ENCODE assay signal across 17 mouse cellular contexts in the genomic region with DNA sequence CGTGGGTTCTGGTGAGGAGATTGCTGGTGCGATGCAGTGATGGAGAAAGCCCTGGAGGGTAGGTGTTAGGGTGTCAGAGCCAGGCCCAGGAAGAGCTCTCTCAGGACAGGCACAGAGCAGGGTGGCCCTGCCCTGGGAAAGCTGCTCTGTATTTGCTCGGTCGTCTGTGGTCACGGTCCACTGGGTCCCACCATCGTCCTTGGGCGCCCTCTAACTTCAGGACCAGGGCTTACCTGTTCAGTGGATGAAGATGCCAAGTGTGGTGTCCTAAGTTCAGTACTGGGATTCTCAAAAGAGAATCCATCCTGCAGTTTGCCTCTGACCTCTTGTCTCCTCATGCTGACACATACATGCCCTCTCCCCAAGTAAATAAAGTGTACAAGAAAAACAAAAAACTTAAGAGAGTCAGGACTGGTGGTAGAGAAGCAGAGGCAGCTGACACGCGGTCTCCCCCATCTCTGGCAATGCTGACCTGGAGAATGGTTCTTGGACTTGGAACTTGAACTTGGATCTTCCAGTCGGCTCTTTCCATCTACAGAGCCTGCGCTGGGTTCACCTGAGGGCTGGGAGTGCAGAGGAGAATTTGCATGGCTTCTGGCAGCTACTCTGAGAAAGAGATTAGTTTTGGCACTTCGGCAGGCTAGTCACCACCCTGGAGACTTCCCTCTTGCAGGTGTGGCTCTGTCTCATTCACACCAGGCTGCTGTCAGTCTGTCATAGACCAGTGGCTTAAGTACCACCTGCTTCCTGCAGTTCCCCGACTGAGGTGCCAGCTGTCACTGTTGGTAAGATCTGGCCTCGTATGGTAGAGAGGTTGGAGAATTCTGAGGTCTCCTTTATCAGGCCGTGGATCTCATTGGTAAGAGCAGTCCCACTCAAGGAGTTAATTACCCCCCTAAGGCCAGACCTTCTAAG. TPM values are rescaled to one million over a fixed set of nuclear protein-coding genes. Genes with fewer than 3 reads are reported as not detected.
DNase-seq lines count a peak whose midpoint lies in the region; ATAC-seq and TF ChIP-seq lines count a peak whose summit lies in the region.
"Had no signal": no experiment of that assay in that cellular context is flagged by ENCODE, and none has a peak within 500 bp of the region (broad histone marks: within the 10 kb centered on the region; RNA-seq: fewer than 3 reads in every experiment).

No protein-coding gene starts in this region.

- intact Hi-C loops in heart, adult 2 months (cut with DNase I): no loop called here

- TF ChIP-seq CTCF in CH12.LX (conservative IDR thresholded peaks at IDR 0.05 in 1 of 2, IDR thresholded peaks at IDR 0.05 in 1 of 2; ENCODE audit: low read depth in 2 of 2, low read length in 2 of 2): peak in 1 of 2 experiments; percentile 53; a peak in 2 of 4 replicates
- no peak for TF ChIP-seq CTCF in heart, adult 2 months (IDR thresholded peaks at IDR 0.05)

- H3K4me1 ChIP-seq in kidney, embryonic 15.5 days: peaks cover 21% of the 10 kb centered on the region
- H3K4me1 ChIP-seq in CH12.LX (ENCODE audit: control insufficient read depth in 1 of 2, insufficient read depth in 2 of 2): peaks cover 0 to 42% of the 10 kb centered on the region in 2 experiments; a peak in 2 of 4 replicates
- no peaks in the 10 kb centered on the region; the same call in 1 of the 2 replicates for H3K4me1 ChIP-seq in heart, adult 2 months (ENCODE audit: control insufficient read depth, insufficient read depth, low read length)
- H3K4me1 ChIP-seq: stomach, embryonic 15.5 days had no signal

- in situ Hi-C loops in CH12.LX (cut with MboI; ENCODE audit: low pct_ligation_motif_present, low pct_unique_long_range_greater_than_20kb, low sequenced_read_pairs): no loop called here

- no peak overlapping the region for H3K27ac ChIP-seq in kidney, embryonic 15.5 days
- no peak overlapping the region for H3K27ac ChIP-seq in CH12.LX (ENCODE audit: insufficient read depth, low read depth)
- H3K27ac ChIP-seq in heart, adult 2 months: no peak overlapping the region
- H3K27ac ChIP-seq: limb, embryonic 12.5 days; stomach, embryonic 15.5 days had no signal

- no peak for ATAC-seq in kidney, embryonic 15.5 days (replicated peaks; ENCODE audit: low FRiP score)
- ATAC-seq: CD4-positive, CD25-positive, alpha-beta regulatory T cell, adult 4 months; intestine, embryonic 16.5 days had no signal

- H3K9ac ChIP-seq in kidney, embryonic 15.5 days: no peak overlapping the region
- no peak overlapping the region for H3K9ac ChIP-seq in CH12.LX (ENCODE audit: insufficient read depth, low read depth)
- H3K9ac ChIP-seq in heart, adult 2 months (ENCODE audit: low read depth, low read length): no peak overlapping the region
- H3K9ac ChIP-seq: heart, embryonic 12.5 days; limb, embryonic 12.5 days; lung, embryonic 14.5 days; stomach, embryonic 15.5 days had no signal

- H3K27me3 ChIP-seq in kidney, embryonic 15.5 days: no peaks in the 10 kb centered on the region
- no peaks in the 10 kb centered on the region for H3K27me3 ChIP-seq in CH12.LX (replicated peaks)
- H3K27me3 ChIP-seq in splenic B cell, adult 2 months (ENCODE audit: control insufficient read depth, insufficient read depth, low read length, poor library complexity, severe bottlenecking): no peaks in the 10 kb centered on the region
- H3K27me3 ChIP-seq in heart, adult 2 months (ENCODE audit: control insufficient read depth, insufficient read depth, low read length): no peaks in the 10 kb centered on the region
- H3K27me3 ChIP-seq: heart, embryonic 12.5 days; stomach, embryonic 15.5 days had no signal

- WGBS in kidney, embryonic 15.5 days: 81% methylated on average over 15 of the region's 15 CpGs
- WGBS in heart, adult 2 months: 83% methylated on average over 15 of the region's 15 CpGs

- H3K36me3 ChIP-seq in kidney, embryonic 15.5 days: peaks cover 12% of the 10 kb centered on the region; the same call in 1 of the 2 replicates
- peaks cover 25 to 91% of the 10 kb centered on the region in 2 experiments for H3K36me3 ChIP-seq in CH12.LX (replicated peaks in 1 of 2; ENCODE audit: control insufficient read depth in 1 of 2, insufficient read depth in 1 of 2, low read length in 1 of 2)
- H3K36me3 ChIP-seq in splenic B cell, adult 2 months (ENCODE audit: control insufficient read depth, insufficient read depth, low read length, poor library complexity, severe bottlenecking): peaks cover 6% of the 10 kb centered on the region
- peaks cover 3% of the 10 kb centered on the region; the same call in 1 of the 2 replicates for H3K36me3 ChIP-seq in heart, adult 2 months (ENCODE audit: control insufficient read depth, insufficient read depth, low read length)
- H3K36me3 ChIP-seq: stomach, embryonic 15.5 days had no signal

- TF ChIP-seq RAD21 in CH12.LX (IDR thresholded peaks at IDR 0.05; ENCODE audit: low read depth, low read length): peak; percentile 37

- no peak overlapping the region for H3K4me3 ChIP-seq in kidney, embryonic 15.5 days (replicated peaks)
- no peak overlapping the region for H3K4me3 ChIP-seq in CH12.LX (replicated peaks in 1 of 3; ENCODE audit: low read depth in 2 of 3, low read length in 2 of 3, poor library complexity in 1 of 3)
- no peak overlapping the region for H3K4me3 ChIP-seq in heart, adult 2 months
- H3K4me3 ChIP-seq: erythroblast, embryonic 14.5 days; heart, embryonic 12.5 days; limb, embryonic 12.5 days; stomach, embryonic 15.5 days had no signal

- no peak for TF ChIP-seq EP300 in CH12.LX (IDR thresholded peaks at IDR 0.05; ENCODE audit: low read length)
- no peak for TF ChIP-seq EP300 in heart, adult 2 months (IDR thresholded peaks at IDR 0.05; ENCODE audit: insufficient read depth, low read depth, low read length)

- peak; percentile 64 for DNase-seq in kidney, adult 18-20 months
- peak; percentile 56 for DNase-seq in CH12.LX (ENCODE audit: extremely low read depth)
- peak; percentile 62 for DNase-seq in kidney, postnatal 14 days
- DNase-seq in splenic B cell, adult 2 months (ENCODE audit: low read depth, low spot score): peak; percentile 68
- no peak for DNase-seq in layer of hippocampus, adult 11-12 months (ENCODE audit: low spot score)
- DNase-seq in heart, adult 2 months: no peak
- DNase-seq: cerebellum, adult 11 months; gastrocnemius, postnatal 14 days; heart, postnatal 4 days; lung, embryonic 14.5 days had no signal

- H3K4me2 ChIP-seq in kidney, embryonic 15.5 days: no peak overlapping the region
- no peak overlapping the region for H3K4me2 ChIP-seq in CH12.LX (ENCODE audit: insufficient read depth, low read depth, poor library complexity, severe bottlenecking)
- H3K4me2 ChIP-seq: heart, embryonic 12.5 days; limb, embryonic 12.5 days; lung, embryonic 14.5 days; stomach, embryonic 15.5 days had no signal

- TF ChIP-seq POLR2A in CH12.LX (IDR thresholded peaks at IDR 0.05; ENCODE audit: low read depth, low read length): no peak
- TF ChIP-seq POLR2A in heart, adult 2 months (IDR thresholded peaks at IDR 0.05; ENCODE audit: insufficient read depth, low read depth, low read length): no peak

- no peaks in the 10 kb centered on the region for H3K79me2 ChIP-seq in CH12.LX (replicated peaks; ENCODE audit: control insufficient read depth, extremely low read depth, insufficient read depth, poor library complexity, severe bottlenecking)
- no peaks in the 10 kb centered on the region for H3K79me2 ChIP-seq in heart, adult 2 months (replicated peaks; ENCODE audit: control insufficient read depth, insufficient read depth, low read length)

- H3K9me3 ChIP-seq in kidney, embryonic 15.5 days (replicated peaks): no peaks in the 10 kb centered on the region
- H3K9me3 ChIP-seq in CH12.LX (replicated peaks; ENCODE audit: low read length): peaks cover 2% of the 10 kb centered on the region
- H3K9me3 ChIP-seq: limb, embryonic 12.5 days; stomach, embryonic 15.5 days had no signal

- dilution Hi-C loops in CH12.LX (cut with MboI; ENCODE audit: extremely low pct_ligation_motif_present, extremely low pct_unique_long_range_greater_than_20kb, low sequenced_read_pairs): no loop called here

TF ChIP-seq in CH12.LX, 34 proteins besides CTCF, POLR2A, EP300 and RAD21:
- TF ChIP-seq ZKSCAN1 (IDR thresholded peaks at IDR 0.05; ENCODE audit: borderline replicate concordance, low read depth, low read length) (no peak), ZNF384 (IDR thresholded peaks at IDR 0.05; ENCODE audit: low read depth, low read length) (no peak), TCF12 (IDR thresholded peaks at IDR 0.05; ENCODE audit: low read depth, low read length) (no peak), ZC3H11A (IDR thresholded peaks at IDR 0.05; ENCODE audit: low read depth, low read length) (no peak), ZMIZ1 (IDR thresholded peaks at IDR 0.05; ENCODE audit: low read depth, low read length) (no peak), RCOR1 (conservative IDR thresholded peaks at IDR 0.05; ENCODE audit: low read depth, low read length) (no peak), MYC (IDR thresholded peaks at IDR 0.05; ENCODE audit: low read depth, low read length) (no peak), ELF1 (IDR thresholded peaks at IDR 0.05; ENCODE audit: low read depth, low read length) (no peak), MAZ (IDR thresholded peaks at IDR 0.05; ENCODE audit: low read depth, low read length) (no peak), E2F4 (IDR thresholded peaks at IDR 0.05; ENCODE audit: insufficient replicate concordance, low read depth, low read length) (no peak), SMC3 (IDR thresholded peaks at IDR 0.05; ENCODE audit: low read depth, low read length) (no peak; the same call in 1 of the 2 replicates), BHLHE40 (IDR thresholded peaks at IDR 0.05; ENCODE audit: low read depth, low read length) (no peak), KAT2A (IDR thresholded peaks at IDR 0.05; ENCODE audit: insufficient replicate concordance, low read length) (no peak), JUND (conservative IDR thresholded peaks at IDR 0.05; ENCODE audit: low read depth, low read length) (no peak), NELFE (IDR thresholded peaks at IDR 0.05; ENCODE audit: low read depth, low read length) (no peak), TBP (conservative IDR thresholded peaks at IDR 0.05; ENCODE audit: low read depth, low read length) (no peak), USF2 (conservative IDR thresholded peaks at IDR 0.05; ENCODE audit: low read depth, low read length) (no peak)

RNA-seq across cellular contexts. Expression of a gene that starts 49.7 kb away (rescaled TPM):
- polyA plus RNA-seq in kidney, embryonic 15.5 days (2015; fragmentation: Nextera tagmentation; extraction: Ambion mirVana): 1.2 and 1.4 TPM in 2 replicates
- 4.6 and 7.1 TPM in 2 replicates for total RNA-seq in CH12.LX (2012; rRNA removed)
- 6.0 and 6.5 TPM in 2 replicates for total RNA-seq in CH12.LX (2014; rRNA removed)
- polyA plus RNA-seq in CH12.LX (2012; ENCODE audit: insufficient read length, low read depth): 15.0 and 15.9 TPM in 2 replicates
- total RNA-seq in heart, adult 2 months (2021): 10 to 100 TPM; 33.9 to 36.6 TPM
- 25.3 and 45.6 TPM in 2 replicates for polyA plus RNA-seq in heart, adult 2 months (2012; rRNA removed)

Comparison
In these comparisons a context has a peak if more than half of its experiments do, and no peak if none do; other contexts are left out.
1. DNase-seq: peak in kidney, adult 18-20 months (single experiment), CH12.LX (single experiment), kidney, postnatal 14 days (single experiment) and splenic B cell, adult 2 months (single experiment); none in layer of hippocampus, adult 11-12 months (single experiment) and heart, adult 2 months (0 of 2).